Mouse (Mus musculus): ENCODE data around the gene Srrm3.

Srrm3 gene

GRCm38 (mm10) chr5:135806555-135807262, at the start of gene Srrm3:
Srrm3 (plus strand) TSS chr5:135806890.
- peak; percentile 93 for DNase-seq

- DNase-seq = no peak
These were observed 44.8 kb upstream of the Srrm3 start for GRCm38 (mm10) chr5:135761881-135762280.

DNA sequence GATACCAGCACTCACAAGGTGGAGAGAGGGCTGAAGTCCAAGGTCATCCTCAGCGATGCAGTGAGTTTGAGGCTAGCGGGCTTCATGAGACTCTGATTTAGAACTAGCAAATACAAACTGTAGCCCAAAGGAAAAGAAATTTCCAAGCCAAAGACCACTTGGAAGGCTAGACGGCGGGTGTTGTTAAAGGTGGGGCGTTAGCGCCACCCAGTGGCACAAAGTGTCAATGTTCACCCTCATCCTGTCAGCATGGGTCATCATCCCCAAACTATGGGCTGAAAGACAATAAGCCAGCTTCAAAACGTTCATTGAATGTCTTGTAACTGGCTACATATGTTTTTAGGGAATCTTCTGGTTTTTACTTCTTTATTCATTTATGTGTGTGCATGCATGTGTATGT, 43.2 kb upstream of the Srrm3 start:
- peak; percentile 61 for DNase-seq

DNA sequence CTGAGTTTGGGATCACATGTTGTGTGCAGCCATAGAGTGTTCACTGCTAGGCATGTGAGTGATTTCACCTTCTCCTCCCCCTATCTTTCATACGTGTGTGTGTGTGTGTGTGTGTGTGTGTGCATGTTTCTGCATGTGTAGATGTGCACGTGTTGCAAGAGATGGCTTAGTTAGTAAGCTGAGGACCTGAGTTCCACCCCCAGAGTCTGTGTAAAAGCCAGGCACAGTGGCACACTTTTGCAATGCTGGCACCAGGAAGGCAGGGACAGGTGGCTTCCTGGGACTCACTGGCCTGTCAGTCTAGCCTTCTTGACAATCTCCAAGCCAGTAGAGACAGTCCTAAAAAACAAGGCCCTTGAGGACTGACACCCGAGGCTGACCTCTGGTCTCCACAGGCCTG, 41.7 kb upstream of the Srrm3 start:
- no peak for DNase-seq

- DNase-seq = no peak
These were observed 34.2 kb upstream of the Srrm3 start for GRCm38 (mm10) chr5:135772519-135772918.

DNA sequence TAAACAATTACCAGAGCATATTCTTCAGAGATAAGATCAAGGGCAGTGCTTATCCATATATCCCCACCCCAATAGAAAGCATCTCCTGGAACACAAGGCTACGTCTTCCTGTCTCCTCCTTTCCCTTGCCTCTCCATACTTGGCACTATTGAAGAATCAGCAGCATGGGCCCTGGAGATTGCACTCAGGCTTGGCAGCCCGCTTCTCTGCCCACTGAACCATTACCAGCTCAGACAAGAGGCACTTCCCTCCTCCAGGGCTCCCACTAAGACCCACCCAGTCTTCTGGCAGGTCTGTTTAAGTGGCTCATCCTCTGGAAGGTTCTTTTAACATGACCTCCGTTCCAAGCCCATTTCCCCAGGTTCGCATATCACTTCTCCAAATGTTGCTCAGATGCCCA, 30.1 kb upstream of the Srrm3 start:
- no peak for DNase-seq

DNA sequence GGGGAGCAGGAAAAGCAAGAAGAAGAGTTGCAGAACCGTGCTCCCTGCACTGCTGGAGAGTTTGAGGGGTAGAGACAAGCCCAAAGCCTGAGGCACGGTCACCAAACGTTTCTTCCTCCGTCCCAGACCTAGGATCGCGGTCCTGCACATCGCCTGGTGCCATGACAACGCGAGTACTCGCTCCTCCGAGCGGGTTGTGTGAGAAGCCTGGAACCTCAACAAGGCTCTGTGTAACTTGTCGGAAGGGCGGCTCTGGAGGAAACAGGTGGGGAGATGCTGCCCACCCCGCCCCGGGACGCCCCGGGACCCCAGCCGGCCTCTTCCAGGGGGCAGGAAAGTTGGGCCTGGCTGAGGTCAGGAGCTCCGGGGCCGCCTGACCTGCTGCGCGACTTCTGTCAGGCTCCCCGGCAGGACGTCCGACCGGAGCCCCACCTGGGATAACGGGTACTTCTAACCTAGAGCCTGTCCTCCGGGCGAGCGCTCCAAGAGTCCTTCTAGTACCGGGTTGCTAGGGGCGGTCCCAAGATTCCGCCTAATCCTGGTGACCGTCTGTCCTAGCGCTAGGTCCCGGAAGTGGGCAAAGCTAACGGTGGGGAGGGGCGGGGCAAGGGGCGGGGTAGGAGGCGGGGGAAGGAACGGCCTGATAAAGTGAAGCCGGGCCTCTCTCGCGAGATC, 28.8 kb upstream of the Srrm3 start, which contains the start of gene Styxl1:
Gene Styxl1, minus strand, starts transcription at position 590 of the 675 bp plus-strand sequence.
- no peak for DNase-seq

- peak; percentile 99 for DNase-seq
These were observed 27.9 kb upstream of the Srrm3 start, which contains the start of gene Mdh2 for GRCm38 (mm10) chr5:135778471-135779445. Mdh2 (plus strand) TSS chr5:135778480.

DNA sequence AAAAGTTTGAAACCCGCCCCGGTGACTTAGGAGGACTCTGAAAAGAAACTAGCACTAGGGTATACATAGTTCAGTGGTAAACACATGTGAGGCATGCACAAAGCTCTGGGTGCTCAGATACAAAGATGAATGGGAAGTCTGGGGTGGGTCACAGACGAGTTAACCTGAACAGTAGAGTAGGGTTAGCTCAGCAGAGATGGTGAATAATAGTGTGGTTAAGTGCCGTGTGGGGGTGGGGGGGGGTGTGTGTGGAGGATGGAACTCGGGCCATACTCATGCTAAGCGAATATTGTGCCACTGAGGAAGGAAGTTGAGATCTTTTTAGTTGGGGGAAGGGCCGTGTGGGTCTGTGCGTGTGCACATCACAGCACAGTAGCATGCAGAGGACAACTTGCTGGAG, 26.4 kb upstream of the Srrm3 start:
- no peak for DNase-seq

DNA sequence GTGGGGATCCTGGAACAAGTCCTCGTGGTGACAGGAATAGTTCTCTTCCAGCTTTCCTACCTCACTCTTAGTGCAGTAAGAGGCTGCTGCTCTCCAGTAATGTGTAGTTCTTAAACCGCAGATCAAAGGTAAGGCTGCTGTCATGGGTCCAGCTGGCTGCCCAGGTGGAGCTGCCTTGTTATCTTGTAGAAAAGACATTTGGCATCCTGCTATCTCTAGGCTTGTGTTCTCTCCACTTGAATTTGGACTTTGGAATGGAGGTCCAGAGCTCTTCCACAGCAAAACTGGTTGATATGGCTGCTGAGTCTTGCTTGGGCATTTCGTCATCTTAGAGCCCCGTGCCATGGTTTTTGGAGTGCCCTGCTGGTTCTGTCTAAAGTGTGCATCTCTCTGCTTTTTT, 23.8 kb upstream of the Srrm3 start:
- DNase-seq = no peak

DNA sequence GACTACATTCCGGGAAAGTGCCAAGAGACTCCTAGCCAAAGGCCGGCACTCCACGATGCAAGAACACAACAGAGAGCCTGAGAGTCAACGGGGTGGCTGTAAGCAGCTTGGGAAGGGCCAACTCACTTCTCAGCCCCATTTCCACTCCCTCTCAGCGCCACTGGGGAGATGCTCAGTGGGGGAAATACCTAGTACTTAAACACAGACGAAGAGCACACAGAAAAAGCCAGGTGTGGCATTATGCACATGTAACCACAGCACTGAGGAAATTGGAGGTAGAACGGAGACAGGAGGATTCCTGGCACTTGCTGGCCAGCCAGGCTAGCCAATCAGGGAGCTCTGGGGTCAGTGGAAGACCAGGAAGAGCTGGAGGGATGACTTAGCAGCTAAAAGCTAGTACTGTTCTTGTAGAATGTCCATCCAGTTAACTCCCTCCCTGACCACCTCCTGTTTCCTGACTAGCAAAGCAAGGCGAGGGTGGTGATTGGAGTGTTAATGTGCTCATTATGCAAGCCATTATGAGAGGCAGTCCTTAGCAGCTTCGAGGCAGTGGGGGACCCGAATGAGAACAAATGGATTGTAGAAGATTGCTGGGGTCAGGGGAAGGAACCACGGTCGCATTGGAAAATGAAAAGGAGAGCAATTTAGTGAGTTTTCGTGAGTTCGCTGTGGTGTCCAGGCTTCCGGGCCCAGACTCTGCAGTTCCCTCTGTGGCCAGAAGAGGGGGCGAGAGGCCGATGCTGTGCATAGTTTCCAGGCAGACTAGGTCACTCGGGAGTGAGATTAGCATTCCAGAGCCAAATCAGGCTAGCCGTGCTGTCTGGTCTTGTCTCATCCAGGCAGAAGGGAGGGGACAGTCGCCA, 12.5 kb upstream of the Srrm3 start:
- DNase-seq = peak; percentile 83

DNA sequence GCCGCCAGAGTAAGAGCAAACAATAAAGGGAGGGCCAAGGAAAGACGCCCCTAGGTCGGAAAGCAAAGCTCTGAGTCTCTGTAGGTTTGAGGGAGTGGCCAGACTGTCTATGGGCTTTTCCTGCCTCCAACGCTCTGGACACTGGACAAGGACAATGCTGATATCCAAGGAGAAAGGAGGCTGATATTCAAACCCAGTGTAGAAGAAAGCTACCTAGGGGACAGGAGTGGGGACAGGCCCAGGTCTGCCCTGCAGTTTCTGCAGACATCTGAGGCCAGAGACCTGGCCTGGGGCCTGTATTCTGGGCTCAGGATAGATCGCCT, 11.9 kb upstream of the Srrm3 start:
- no peak for DNase-seq

DNA sequence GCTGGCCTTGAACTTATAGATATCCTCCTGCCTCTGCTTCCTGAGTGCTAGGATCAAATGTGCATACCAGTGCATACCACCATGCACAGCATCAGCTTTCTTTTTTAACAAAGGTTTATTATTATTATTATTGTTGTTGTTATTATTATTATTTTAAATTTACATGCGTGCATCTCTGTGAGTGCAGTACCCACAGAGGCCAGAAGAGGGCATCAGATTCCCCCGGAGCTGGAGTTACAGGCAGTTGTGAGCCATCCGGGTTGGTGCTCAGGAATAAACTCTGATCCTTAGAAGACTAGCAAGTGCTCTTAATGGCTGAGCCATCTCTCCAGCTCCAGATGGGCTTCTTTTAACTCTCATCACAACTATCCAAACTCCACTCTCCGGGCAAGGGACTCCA, 6.9 kb upstream of the Srrm3 start:
- DNase-seq = no peak

GRCm38 (mm10) chr5:135800927-135801326, 5.8 kb upstream of the Srrm3 start:
- no peak for DNase-seq

DNA sequence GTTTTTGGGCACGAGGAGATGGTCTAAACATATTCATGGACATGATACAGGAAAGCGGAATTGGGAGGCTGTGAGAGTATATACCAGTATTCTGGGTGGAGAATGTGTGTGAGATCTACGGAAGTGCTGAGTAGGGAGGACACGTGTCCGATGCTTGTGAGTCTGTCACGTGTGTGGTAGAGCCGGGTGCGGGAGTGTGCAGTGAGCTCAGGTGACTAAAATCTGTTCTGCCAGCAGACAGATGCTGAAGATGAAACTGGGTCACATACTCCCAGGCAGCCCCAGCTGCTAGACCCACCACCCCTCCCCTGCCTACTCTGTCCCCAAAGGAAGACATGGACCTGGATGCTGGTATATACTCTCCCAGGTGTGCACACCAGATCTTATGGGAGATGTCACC, 4.0 kb upstream of the Srrm3 start:
- no peak for DNase-seq

GRCm38 (mm10) chr5:135803135-135803534, 3.6 kb upstream of the Srrm3 start:
- DNase-seq = no peak

DNA sequence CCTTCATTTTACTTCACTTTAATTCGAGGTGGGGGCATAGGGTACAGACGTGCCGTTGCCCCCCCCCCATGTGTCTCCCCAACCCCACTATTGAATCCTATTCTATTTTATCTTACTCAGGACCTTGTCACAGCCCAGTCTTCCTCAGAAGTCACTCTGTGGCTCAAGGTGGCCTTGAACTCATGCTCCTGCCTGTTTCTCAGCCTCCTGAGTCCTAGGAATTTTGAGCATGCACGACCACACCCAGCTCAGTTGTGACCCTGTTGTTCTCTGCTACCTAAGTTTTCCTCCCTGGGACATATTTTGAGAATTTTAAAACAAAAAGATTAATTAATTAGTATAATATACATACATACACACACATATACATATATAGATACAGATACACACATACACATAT, 3.0 kb upstream of the Srrm3 start:
- no peak for DNase-seq

DNA sequence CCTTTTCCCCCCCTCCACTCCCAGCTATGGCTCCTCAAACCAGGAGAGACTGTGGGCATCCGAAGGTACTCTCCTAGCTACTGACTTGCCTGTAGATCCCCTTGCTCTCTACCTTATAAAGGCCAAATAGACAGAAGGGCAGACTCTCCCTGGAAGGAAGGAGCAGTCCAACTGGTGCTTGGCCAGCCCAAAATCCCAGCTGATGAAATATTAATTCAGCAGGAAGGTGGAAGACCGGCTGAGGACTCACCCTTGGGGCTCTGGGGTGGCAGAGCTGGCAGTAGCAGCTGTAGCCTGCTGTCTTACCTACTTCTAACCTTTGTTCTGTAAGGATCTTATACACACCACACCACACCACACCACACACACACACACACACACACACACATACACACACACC, 2.0 kb upstream of the Srrm3 start:
- DNase-seq = no peak

DNA sequence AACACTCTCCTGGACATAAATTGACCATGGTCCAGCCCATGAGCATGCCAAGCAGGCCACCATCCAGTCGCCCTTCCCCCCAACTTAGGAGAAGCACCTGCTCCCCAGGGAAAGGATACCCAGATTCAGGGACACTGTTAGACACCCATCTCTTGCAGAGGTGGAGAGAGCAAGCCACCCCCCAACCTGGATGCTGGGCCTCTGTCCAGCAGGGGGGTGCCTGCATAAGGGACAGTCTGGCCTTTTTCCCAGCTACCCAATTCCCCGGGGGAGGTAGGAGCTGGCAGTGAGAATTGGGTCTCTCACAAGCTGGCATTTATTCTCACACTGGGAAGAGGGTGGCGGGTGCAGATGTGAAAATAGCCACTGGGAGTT, 560 bp downstream of the Srrm3 start:
- DNase-seq = no peak

DNA sequence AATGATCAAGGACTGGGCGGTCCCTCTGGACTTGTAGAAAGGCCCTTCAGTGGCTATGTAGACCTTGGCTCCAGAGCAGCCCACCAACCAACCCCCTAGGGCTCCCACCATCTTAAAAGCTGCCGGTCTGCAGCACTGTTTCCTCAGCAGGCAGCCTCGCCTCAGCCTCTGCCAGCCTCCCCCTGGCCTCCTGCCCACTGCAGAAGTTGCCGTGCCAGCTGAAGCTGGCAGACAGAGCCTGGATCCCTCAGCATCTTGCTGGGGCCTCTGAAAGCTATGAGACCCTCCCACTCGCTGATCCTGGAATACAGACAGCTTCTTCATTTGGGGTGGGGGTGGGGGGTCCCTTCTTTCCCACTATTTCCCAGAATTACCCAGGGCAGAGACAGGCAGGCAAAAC, 6.3 kb downstream of the Srrm3 start:
- no peak for DNase-seq

DNA sequence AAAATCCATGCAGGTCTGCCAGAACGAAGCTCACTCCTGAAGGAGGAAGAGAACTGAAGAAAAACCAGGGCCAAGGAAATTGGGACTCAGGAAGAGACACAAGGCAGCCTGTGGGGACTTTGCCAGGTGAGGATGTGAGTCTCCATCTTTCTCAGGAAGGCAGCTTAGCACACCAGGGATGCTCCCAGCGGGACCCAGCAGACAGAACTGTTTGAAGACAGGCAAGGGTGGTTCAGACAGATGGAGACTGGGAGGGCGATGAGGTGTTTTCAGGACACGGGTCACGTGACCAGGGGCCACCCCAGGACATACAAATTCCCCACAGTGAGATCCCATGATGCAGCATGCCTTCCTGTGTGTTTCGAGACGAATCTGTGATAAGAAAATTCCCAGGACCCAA, 11.8 kb downstream of the Srrm3 start:
- DNase-seq = no peak

DNA sequence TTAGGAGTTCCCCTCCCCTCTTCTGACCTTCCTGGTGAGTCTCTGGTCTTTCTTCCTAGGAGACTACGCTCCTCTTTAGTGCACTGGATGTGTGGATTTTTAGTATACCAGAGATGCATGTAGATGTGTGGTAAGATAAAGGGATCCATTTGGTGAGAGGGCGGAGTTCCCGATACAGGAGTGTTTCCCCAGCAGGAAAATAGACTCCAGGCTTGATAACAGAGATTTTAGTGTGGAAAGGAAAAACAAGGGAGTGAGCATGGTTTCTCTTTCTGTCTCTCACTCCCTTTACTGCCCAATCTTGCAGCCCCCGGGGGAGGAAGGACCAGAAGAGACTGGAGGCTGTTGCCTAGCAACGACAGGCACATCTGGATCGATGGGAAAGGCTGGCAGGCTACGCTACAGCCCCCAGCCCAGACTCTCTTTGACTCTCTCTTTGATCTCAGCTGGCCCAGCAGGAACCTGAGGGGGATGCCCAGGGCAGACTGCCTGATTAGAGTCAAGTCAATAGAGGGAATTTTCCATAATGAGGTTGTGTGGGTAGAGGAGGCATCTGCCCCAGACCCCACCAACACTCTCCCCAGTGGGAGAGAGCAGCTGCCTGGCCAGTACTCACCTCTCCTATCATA, 15.7 kb downstream of the Srrm3 start:
- DNase-seq = no peak

Measured in thymus, postnatal 25 days (tissue).